Mouse (Mus musculus) adrenal gland, adult 2 months (tissue): ENCODE measurements around the gene Gm6657. TPM values are rescaled to one million over a fixed set of nuclear protein-coding genes. Genes with fewer than 3 reads are reported as not detected.

Experiments used
- DNase-seq: peaks from one replicate; pipeline ENCODE4 v3.0.0; 2021
- long read RNA-seq: library from polyadenylated mRNA; stranded (forward); transcript quantifications from one replicate; pipeline ENCODE4 v2.0.0, GENCODE M21; 2021
- polyA plus RNA-seq: library from polyadenylated mRNA; depleted of rRNA; stranded (reverse); fragments of >200 nt; gene quantifications from 2 replicates; pipeline ENCODE4 v1.2.3, GENCODE M21; 2012; rRNA removed
- total RNA-seq, 2 experiments: library from RNA; stranded (reverse); gene quantifications; 2 replicates each; pipeline ENCODE4 v1.2.3; 2021

Gene Gm6657
- not detected for total RNA-seq
- polyA plus RNA-seq: not detected in 2 replicates
- long read RNA-seq: 0 reads

DNA sequence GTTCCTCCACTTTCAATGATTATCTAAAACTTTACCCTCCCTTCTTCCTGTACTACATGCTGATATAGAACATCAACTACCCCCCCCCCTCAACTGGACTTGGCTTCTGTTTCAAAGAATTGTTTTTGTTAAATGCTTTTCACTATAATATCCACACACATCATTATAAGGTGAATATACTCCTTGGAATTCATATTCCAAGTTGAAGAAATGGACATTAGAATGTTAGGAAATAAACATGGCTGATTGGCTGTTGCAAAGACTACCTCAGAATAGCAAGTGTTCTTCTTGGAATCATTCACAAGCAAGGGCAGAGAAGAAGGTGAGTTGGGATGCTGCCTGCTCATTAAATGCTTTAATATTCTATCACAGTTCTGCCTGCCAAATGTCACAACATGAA lies at the start of gene Gm6657:
Gene Gm6657 (plus strand): TSS at position 301 of the 400 bp plus-strand sequence.
- no peak for DNase-seq

GRCm38 (mm10) chr12:78153308-78154002 lies 40.6 kb upstream of the Gm6657 start:
- DNase-seq: no peak

- DNase-seq: no peak
These were observed 23.9 kb upstream of the Gm6657 start for GRCm38 (mm10) chr12:78170178-78170577.

GRCm38 (mm10) chr12:78173945-78174344 lies 20.1 kb upstream of the Gm6657 start:
- no peak for DNase-seq

GRCm38 (mm10) chr12:78174671-78175070 lies 19.4 kb upstream of the Gm6657 start:
- DNase-seq: no peak

DNA sequence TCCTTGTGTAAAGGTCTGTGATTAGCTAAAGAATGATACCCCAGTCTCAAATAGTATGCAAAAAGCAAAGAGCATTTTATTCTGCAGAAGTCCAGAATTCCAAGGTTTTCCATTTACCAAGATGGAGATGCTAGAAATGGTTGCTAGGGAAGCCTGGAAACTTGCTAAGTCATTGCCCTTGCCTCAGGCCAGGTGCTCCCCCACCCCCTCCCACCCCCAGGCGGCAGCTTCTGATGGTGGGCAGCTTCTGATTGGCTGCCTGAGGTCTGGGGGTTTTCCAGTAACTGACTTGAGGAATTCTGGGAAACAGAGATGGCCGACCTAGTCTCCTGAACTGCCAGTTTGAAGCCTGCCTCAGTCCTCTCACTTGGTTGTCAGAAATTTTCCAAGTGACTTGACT lies 12.6 kb upstream of the Gm6657 start:
- DNase-seq: no peak

- DNase-seq: no peak
These were observed 1.3 kb downstream of the Gm6657 start for GRCm38 (mm10) chr12:78195368-78195767.

- DNase-seq: no peak
These were observed 9.6 kb downstream of the Gm6657 start for GRCm38 (mm10) chr12:78203646-78204045.

DNA sequence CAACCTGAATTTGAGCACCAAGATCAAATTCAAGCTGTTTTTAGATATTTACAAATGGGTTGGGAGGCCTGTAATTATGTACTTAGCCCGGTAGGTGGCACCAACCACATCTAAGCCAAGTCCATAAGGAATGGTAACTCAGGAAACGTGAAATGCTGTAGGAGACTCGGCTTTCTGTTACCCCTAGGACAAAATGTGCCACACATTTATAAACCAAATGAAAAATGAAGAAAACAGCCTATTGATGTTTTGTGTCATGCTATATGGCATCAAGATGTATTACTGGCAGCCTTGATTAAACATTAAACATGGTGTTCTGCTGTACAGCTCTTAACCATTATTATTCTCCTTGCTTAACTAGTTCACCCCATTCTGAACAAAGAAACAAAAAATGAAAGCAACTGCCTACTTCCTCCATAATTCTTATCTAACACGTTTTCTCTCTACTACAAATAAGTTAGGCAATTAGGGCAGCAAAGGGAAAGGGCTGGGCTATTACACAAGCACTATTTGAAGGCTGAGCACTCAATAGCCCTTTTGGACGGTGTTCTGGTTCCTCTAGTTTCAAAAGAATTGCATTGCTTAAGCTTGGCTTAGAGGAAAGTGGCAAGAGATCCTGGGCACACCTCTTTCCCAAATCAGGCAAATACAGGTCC lies 12.0 kb downstream of the Gm6657 start:
- peak; percentile 52 for DNase-seq

GRCm38 (mm10) chr12:78206571-78206960 lies 12.5 kb downstream of the Gm6657 start:
- no peak for DNase-seq

DNA sequence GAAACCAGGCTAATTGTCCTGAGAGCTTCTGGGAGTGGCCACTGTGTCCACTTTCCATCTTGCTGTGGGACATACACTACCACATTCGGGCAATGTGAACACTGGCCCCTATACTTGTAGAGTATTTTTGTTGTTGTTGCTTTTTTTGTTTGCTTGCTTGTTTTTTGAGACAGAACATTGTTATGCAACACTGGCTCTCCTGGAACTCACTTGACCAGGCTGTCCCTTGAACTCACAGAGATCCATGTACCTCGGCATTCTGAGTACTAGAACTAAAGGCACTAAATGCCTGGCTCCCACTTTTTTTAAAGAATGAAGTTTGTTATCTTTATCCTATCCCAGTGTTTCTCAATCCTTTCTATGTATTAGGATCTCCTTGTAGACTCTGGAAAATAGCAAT lies 15.8 kb downstream of the Gm6657 start:
- no peak for DNase-seq

GRCm38 (mm10) chr12:78215490-78215889 lies 21.4 kb downstream of the Gm6657 start:
- DNase-seq: peak; percentile 14

DNA sequence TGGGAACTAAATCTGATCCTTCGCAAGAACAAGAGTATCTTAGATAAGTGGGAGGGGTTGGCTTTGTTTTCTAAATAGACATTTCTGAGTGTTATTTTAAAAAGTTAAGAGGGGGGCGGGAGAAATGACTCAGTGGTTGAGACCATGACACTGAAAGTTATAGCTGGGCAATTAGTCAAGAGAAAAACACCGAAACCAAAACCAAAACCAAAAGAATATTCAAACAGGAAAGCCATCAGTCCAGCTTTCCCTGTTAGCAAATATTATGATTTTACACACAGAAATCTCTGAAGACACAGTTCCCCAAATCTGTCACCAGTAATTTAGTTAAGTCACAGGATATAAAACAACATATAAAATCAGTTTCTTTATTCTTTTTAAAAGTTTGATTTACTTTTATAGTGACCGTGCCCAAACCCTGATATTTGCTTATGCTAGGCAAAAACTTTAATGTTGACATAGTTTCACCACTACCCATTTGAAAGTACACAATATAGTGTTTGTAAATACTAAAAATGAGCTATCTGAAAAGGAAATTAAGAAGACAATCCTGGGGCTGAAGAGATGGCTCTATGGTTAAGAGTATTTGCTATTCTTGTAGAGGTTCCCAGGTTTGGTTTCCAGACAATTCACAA lies 25.3 kb downstream of the Gm6657 start:
- peak; percentile 24 for DNase-seq

GRCm38 (mm10) chr12:78225707-78226518 lies 31.9 kb downstream of the Gm6657 start, which contains the start of gene Gphn:
Gphn (plus strand) TSS chr12:78226379.
- peak; percentile 96 for DNase-seq

DNA sequence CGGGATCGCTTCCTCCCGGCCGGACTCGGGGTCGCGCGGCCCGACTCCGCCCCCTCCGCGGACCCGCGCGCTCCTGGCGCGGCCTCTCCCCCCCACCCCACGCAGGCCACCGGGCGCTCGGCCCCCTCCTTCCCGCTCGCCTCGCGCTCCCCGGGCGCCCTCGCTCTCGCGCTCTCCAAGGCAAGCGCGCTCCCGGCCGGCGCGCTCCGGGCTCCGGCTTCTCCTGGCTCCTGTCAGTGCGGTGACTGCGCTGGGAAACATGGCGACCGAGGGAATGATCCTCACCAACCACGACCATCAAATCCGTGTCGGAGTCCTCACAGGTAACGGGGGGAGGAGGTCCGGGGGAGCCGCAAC lies 32.5 kb downstream of the Gm6657 start:
- DNase-seq: peak; percentile 92

GRCm38 (mm10) chr12:78227021-78227932 lies 33.2 kb downstream of the Gm6657 start:
- peak; percentile 78 for DNase-seq

DNA sequence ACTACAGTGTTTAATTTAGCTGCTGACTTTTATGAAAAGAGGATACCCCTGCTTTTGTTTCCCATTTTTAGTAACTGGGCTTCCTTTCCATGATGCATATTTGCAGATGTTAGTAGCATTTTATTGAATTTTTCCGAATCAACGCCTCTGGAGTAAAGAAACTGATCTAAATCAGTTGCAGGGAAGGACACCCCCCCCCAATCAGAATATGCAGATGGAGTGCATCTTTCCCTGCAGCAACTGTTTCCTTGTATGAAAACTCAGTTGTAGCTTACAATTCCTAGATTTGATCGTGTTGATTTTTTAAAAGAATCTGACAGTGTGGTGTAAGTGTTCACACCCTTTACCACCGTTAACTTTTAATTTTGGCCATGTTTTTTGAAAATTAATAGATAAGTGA lies 34.1 kb downstream of the Gm6657 start:
- no peak for DNase-seq

DNA sequence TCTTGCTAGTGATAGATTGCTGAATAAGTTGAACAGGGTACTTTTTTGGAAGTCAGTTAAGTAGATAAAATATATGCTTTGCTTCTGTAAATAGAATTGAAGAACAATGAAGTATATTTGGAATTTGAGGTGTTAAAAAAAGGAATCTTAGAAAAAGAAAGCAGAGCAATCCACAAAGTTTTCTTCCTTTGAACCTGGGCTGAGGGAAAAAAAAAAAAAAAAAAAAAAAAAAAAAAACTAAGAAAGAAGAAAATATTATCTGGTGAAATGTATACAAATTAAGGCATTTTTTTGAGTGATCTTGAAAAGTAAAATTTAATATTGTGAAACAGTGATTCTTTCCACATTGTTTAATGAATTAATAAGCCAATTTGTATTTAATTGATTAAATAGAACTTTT lies 38.5 kb downstream of the Gm6657 start:
- DNase-seq: no peak

GRCm38 (mm10) chr12:78248366-78248765 lies 54.3 kb downstream of the Gm6657 start:
- no peak for DNase-seq

DNA sequence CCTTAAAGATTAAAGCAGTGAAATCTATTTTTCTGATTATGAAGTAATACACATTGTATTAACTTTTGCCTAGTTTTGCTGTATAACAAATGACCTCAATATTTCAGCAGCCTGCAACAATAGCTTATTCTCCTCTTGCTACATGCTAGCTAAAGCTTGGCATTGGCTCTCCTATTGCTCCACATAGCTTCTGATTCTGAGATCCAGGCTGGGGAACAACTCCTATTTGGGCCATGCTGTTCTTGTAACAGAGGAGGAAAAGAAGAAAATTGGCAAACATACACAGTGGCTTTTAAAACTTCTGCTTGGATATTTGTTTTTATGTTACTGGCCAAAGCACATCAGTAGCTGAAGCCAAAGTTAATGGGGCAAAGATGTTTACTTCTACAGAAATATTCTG lies 55.1 kb downstream of the Gm6657 start:
- peak; percentile 30 for DNase-seq
